16 mouse cellular contexts compared by ENCODE assay signal in the genomic region with DNA sequence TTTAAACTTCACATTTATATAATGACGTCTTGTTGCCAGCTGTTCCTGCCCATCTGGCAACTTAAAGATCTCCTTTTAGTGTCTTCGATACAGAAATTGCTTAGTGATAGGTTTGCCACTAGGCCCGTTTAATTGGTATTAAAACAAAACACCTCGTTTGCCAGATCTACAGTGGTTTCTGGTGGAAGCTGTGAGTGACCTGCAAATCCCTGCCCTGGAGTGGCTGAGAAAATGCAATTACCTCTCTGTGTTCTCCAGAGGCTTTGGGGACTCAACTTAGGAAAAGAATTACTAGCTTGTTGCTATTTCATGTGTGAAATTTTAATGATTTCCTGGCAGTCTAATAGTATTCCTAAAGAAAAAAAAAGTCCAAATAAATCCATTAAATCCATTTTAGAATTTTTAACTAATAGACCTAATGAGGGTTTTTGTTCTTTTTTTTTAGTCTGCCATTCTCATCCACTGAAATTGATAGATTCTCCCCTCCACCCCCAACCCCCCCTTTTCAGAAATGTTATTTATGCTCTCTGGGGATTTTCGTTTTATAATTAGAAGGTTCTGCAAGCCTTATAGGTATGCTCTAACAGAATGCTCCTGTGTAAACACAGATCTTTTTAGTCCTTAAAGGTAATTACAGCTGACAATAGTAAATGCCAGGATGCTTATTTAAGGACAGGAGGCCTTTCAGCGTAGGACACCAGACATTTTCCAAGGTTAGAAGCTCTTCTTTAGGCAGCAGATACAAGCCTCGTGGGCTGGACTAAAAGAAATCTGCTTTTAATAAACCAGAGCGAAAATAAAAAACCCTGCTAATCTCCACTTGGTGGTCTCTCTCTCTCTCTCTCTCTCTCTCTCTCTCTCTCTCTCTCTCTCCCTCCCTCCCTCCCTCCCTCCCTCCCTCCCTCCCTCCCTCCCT.
DNase-seq lines count a peak whose midpoint lies in the region; ATAC-seq lines count a peak whose summit lies in the region.
"Had no signal": no experiment of that assay in that cellular context is flagged by ENCODE, and none has a peak within 500 bp of the region (broad histone marks: within the 10 kb centered on the region; RNA-seq: fewer than 3 reads in every experiment).

No protein-coding gene starts in this region.

- H3K4me2 ChIP-seq in heart, embryonic 12.5 days: peak overlapping the region; percentile 43
- peak overlapping the region; percentile 22; the same call in 1 of the 2 replicates for H3K4me2 ChIP-seq in forebrain, embryonic 13.5 days
- H3K4me2 ChIP-seq in hindbrain, embryonic 16.5 days (ENCODE audit: low read length): no peak overlapping the region
- no peak overlapping the region for H3K4me2 ChIP-seq in midbrain, embryonic 16.5 days (ENCODE audit: low read length)

- H3K27ac ChIP-seq in heart, embryonic 12.5 days (ENCODE audit: poor library complexity, severe bottlenecking): 0 out of 2 replicates have a peak overlapping the region, but pooled peaks have one; percentile 11
- H3K27ac ChIP-seq in forebrain, embryonic 13.5 days: peak overlapping the region; percentile 95
- H3K27ac ChIP-seq in hindbrain, embryonic 16.5 days (ENCODE audit: low read depth, low read length): peak overlapping the region; percentile 74
- peak overlapping the region; percentile 88 for H3K27ac ChIP-seq in midbrain, embryonic 16.5 days (ENCODE audit: low read length)
- H3K27ac ChIP-seq: stomach, embryonic 15.5 days had no signal

- 0 out of 2 replicates have a peak overlapping the region, but pooled peaks have one; percentile 8 for H3K9ac ChIP-seq in heart, embryonic 12.5 days
- H3K9ac ChIP-seq in forebrain, embryonic 13.5 days: no peak overlapping the region
- H3K9ac ChIP-seq in hindbrain, embryonic 16.5 days (ENCODE audit: low read depth, low read length): no peak overlapping the region
- H3K9ac ChIP-seq in midbrain, embryonic 16.5 days (ENCODE audit: low read depth, low read length): no peak overlapping the region
- H3K9ac ChIP-seq: stomach, embryonic 15.5 days had no signal

- peaks cover 29% of the 10 kb centered on the region for H3K4me1 ChIP-seq in heart, embryonic 12.5 days (replicated peaks)
- H3K4me1 ChIP-seq in forebrain, embryonic 13.5 days: peaks cover 56% of the 10 kb centered on the region
- H3K4me1 ChIP-seq in hindbrain, embryonic 16.5 days (ENCODE audit: control insufficient read depth, insufficient read depth, low read depth, low read length): peaks cover 39% of the 10 kb centered on the region
- H3K4me1 ChIP-seq in midbrain, embryonic 16.5 days (ENCODE audit: control insufficient read depth, insufficient read depth, low read length): peaks cover 58% of the 10 kb centered on the region
- H3K4me1 ChIP-seq: stomach, embryonic 15.5 days had no signal

- no peak for ATAC-seq in heart, embryonic 12.5 days (ENCODE audit: insufficient number of reproducible peaks, low FRiP score)
- peak; percentile 73 for ATAC-seq in forebrain, embryonic 13.5 days
- ATAC-seq in hindbrain, embryonic 16.5 days: no peak
- no peak for ATAC-seq in midbrain, embryonic 16.5 days

- intact Hi-C loops in heart, postnatal 14 days (cut with DNase I): no loop called here

- no peaks in the 10 kb centered on the region for H3K36me3 ChIP-seq in heart, embryonic 12.5 days
- peaks cover 40% of the 10 kb centered on the region for H3K36me3 ChIP-seq in forebrain, embryonic 13.5 days (ENCODE audit: poor library complexity, severe bottlenecking)
- peaks cover 3% of the 10 kb centered on the region; the same call in 1 of the 2 replicates for H3K36me3 ChIP-seq in hindbrain, embryonic 16.5 days (ENCODE audit: control insufficient read depth, insufficient read depth, low read length)
- H3K36me3 ChIP-seq in midbrain, embryonic 16.5 days (ENCODE audit: control insufficient read depth, insufficient read depth, low read length): peaks cover 13% of the 10 kb centered on the region; the same call in 1 of the 2 replicates
- H3K36me3 ChIP-seq: stomach, embryonic 15.5 days had no signal

- no peak overlapping the region for H3K4me3 ChIP-seq in heart, embryonic 12.5 days
- no peak overlapping the region for H3K4me3 ChIP-seq in forebrain, embryonic 13.5 days
- H3K4me3 ChIP-seq in hindbrain, embryonic 16.5 days (ENCODE audit: low read length): no peak overlapping the region
- H3K4me3 ChIP-seq in midbrain, embryonic 16.5 days (ENCODE audit: low read depth, low read length): no peak overlapping the region
- H3K4me3 ChIP-seq: myocyte; stomach, embryonic 15.5 days had no signal

- DNase-seq in heart, postnatal 14 days: no peak
- DNase-seq in adrenal gland, adult 2 months: no peak
- DNase-seq in spleen, postnatal 36 days (ENCODE audit: low spot score in 2 of 2): no peak
- DNase-seq in urinary bladder, adult 2 months (ENCODE audit: low spot score): no peak
- DNase-seq: heart, adult 11 months; kidney, postnatal 10 days; layer of hippocampus, postnatal 36 days; lung, postnatal 10 days; right cerebral cortex, postnatal 14 days; thymus, postnatal 36 days had no signal

- H3K27me3 ChIP-seq in heart, embryonic 12.5 days (replicated peaks): no peaks in the 10 kb centered on the region
- no peaks in the 10 kb centered on the region for H3K27me3 ChIP-seq in forebrain, embryonic 13.5 days
- no peaks in the 10 kb centered on the region for H3K27me3 ChIP-seq in hindbrain, embryonic 16.5 days (replicated peaks; ENCODE audit: control insufficient read depth, insufficient read depth, low read length)
- H3K27me3 ChIP-seq in midbrain, embryonic 16.5 days (ENCODE audit: control insufficient read depth, insufficient read depth, low read depth, low read length): no peaks in the 10 kb centered on the region
- H3K27me3 ChIP-seq: stomach, embryonic 15.5 days had no signal

- no peaks in the 10 kb centered on the region for H3K9me3 ChIP-seq in heart, embryonic 12.5 days (replicated peaks)
- no peaks in the 10 kb centered on the region for H3K9me3 ChIP-seq in forebrain, embryonic 13.5 days (replicated peaks)
- H3K9me3 ChIP-seq in hindbrain, embryonic 16.5 days (ENCODE audit: control insufficient read depth, low read length): no peaks in the 10 kb centered on the region
- no peaks in the 10 kb centered on the region for H3K9me3 ChIP-seq in midbrain, embryonic 16.5 days (replicated peaks; ENCODE audit: control insufficient read depth, low read length, poor library complexity, severe bottlenecking)
- H3K9me3 ChIP-seq: stomach, embryonic 15.5 days had no signal

- 48% methylated on average over 8 of the region's 8 CpGs for WGBS in heart, embryonic 12.5 days
- 5% methylated on average over 8 of the region's 8 CpGs for WGBS in forebrain, embryonic 13.5 days
- 23% methylated on average over 8 of the region's 8 CpGs for WGBS in hindbrain, embryonic 16.5 days
- WGBS in midbrain, embryonic 16.5 days: 11% methylated on average over 8 of the region's 8 CpGs

Comparison
In these comparisons a context has a peak if more than half of its experiments do, and no peak if none do; other contexts are left out.
1. H3K27ac ChIP-seq: peak in every context shown above with its lines; median percentile 95 in forebrain, embryonic 13.5 days; 88 in midbrain, embryonic 16.5 days; 74 in hindbrain, embryonic 16.5 days; 11 in heart, embryonic 12.5 days.
2. H3K4me2 ChIP-seq: peak in heart, embryonic 12.5 days (single experiment) and forebrain, embryonic 13.5 days (single experiment); none in hindbrain, embryonic 16.5 days (single experiment) and midbrain, embryonic 16.5 days (single experiment).